Mouse (Mus musculus) embryo, embryonic 10.5 days (tissue): Measurements from ENCODE around the gene Plcg2.
A peak's percentile ranks its signal among the peaks of the same experiment; 100 is the strongest.

Experiments used
- DNase-seq: peaks from one replicate; pipeline ENCODE4 v3.0.0-alpha.2; 2015; ENCODE audit warnings: low spot score

Plcg2 gene

DNA sequence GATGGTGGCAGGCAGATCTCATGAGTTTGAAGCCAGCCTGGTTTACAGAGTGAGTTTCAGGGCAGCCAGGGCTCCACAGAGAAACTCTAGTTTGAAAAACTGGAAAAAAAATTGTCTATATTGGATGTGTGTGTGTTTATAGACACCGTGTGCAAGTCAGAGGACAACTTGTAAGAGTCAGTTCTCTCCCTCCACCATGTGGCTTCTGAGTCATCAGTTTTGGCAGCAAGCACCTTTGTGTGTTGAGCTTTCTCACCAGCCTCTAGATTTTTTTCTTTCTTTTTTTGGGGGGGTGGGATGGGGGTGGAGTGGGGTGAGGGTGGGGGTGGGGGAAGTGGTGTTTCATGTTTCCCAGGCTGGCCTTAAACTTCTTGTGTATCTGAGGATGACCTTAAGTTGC, 12.8 kb upstream of the Plcg2 start:
- no peak for DNase-seq

DNA sequence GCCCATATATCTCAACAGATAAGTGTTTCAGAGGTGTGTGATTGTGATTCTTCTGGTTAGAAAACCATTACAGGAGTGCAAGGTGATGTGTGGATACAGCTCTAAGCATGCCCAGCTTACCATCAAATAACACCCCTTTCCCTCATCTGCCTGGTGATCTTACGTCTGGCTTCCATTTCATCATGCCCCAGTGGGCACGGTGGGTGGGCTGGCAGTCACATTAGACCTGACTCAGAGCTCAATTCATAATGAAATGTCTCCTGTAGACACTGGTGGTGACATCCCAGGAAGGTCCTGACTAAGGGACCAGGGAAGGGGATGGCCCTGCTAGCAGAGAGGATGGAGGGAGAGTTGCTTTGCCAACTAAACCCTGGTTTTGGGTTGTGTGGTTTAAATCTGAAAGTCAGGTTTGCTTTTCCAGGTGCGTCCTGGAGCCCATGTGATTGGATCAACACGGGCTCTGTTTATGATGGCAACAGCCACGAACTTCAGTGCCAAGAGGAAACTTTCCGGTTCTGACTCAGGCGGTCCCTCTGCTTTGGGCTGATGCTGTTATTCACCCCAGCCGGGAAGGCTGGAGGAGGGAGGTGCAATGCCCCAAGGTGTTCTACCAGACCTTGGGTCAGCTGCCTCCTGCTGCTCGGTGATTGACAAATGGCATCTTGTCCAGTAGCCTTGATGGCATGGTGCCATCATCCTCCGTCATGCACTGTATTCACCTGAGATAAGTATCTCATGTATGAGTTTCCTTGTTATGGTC, 9.7 kb upstream of the Plcg2 start:
- DNase-seq, result no peak

DNA sequence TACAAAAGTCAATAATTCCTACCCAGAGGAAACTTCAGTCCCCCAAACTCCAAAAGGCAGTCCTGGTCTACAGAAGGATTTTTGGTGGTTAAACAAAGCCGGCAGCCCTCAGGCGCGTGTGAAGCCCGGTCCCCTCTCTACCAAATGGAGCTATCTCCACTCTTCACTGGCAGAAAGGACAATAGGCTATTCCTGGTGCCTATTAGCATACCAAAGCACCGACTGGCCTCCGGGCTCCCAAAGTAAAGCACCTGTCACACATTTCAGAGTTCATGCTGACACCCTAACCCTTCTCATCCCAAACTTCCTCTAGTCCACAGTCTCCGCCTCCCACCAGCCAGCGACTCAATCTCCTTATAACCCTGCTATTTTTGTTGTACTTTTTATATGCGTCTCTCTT, 4.5 kb upstream of the Plcg2 start:
- no peak for DNase-seq

DNA sequence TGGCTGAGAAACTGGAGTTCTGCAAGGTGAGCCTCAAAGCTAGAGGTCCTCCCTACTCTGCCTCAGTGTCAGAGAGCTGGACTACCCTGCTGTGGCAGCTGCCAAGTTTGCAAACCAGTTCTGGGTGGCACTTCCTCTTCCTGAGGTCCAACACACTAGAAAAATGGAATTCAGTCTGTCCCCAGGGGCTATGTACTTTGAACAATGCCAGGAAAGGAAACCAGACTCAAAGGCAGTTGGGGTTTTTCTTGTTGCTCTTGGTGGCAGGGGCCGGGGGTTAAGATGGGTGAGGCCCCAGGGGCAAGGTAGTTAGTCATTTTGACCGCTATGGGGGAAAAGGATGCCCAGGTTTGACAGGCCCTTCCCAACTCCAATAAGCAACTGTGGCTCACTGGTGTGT, 3.2 kb upstream of the Plcg2 start:
- no peak for DNase-seq

DNA sequence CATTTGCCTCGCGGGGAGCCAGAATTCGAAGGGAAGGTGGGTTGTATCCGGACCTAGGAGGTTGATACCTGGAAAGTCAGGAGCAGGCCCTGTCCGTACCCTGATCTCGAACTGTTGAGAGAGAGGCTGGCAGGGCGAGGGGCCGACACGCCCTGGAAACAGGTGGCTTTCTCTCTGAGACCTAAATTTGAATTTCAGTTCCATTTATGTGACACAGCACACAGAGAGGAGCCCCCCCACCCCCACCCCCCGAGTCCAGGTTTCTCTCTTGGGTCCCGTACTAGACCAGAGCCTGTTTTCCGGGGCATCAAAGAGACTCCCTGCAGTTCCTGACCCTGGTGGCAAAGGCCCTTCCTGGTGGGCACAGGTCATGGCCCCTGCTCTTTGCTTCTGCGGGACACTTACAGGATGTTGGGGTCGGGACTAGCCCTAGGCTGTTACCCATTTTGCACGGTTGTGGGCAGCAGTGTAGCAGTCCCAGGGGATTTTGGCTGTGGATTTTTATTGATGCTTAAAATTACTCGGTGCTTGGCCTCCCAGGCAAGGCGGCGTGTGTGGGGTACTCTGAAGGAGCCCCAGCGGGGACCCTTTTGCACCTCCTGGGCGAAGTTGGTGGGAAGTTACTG, 937 bp downstream of the Plcg2 start:
- peak; percentile 45 for DNase-seq

DNA sequence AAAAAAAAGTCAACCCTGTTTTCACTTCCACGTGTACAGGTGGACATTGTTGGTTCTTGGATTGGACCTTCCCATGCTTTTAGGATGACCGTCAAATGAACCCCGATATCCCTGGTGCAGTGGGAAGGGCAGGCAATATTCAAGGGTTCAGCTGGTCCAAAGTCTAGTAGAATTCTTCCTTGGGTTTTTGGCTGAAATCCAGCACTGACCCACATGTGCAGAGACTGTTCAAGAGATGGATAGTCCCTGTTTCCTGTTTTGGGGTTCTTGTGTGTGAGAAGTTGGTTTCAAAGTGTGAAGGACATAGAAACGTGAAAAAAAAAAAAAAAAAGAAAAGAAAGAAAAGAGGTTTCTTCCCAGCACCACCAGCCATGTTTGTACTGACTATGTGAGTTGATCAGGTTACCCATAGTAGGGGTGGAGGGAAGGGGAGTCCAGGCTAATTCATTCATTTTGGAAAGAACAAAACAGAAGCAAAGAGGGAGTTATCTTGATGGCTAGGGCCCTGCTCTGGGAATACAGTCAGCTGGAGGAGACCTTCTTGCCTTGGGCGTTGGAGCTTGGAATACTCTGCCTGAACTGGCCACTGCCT, 2.2 kb downstream of the Plcg2 start:
- DNase-seq, result no peak

DNA sequence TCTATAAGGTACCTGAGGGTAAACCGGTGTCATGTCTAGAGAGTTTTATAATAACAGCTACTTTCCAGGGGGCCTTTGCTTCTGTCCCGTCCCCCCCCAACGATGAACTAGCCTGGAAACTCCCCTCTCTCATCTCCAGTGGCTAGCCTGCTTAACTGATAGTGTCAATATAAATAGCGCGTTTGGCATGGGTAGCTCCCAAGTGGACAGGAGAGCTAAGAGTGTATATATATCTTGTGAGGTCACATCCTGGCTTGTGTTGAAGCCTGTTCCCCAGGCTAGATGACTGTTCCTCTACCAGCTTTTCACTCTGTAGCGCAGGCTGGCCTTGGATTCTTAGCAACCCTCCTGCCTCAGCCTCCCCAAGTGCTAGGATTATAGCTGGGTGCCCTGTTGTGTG, 3.2 kb downstream of the Plcg2 start:
- no peak for DNase-seq

DNA sequence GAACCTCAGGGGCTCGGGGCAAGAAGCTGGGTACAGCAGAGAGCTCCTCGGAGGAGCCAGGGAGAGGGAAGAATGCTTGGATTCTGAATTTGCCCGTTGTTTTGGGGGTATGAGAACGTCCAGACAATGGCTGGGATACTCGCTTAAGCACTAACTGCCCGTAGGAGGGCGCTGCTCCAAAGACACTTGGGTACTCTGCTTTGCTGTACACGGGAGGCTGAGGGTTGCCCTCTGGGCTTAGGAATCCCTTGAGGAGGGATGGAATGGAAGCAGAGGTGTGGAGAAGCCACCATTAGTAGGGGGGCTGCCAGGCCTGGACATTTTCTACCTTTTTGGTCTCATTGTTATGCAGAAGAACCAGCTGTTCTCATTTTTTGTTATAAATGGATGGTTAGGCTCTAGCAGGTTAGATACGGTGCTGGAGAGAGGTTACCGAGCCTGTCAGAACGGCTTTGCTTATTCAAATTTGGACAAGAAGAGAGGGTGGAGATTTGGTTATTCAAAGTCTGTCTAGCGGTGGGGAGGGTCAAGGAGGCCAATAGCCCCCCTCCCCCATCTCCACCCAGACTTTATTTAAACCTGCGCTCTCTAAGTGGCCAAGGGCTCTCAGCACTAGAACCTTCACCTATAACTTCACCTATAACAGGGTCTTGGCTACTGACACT, 5.4 kb downstream of the Plcg2 start:
- DNase-seq, result no peak

DNA sequence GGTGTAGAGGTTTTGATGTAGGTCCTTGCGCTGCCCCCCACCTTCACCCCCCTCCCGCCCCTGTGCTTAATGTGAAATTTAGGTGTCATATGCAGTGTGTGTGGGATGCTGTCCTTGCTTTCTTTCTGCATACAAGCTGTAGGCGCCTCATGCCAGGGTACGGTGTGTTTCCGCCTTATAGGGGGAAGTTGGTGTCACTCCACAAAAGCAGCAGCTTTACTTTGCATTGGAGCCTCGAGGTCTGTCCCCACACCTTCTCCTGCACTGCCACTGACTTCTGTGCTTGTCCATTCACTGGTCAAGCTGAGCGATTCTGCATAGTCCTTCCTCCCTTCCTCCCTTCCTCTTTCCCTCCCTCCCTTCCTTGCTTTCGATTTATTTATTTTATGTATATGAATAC, 9.6 kb downstream of the Plcg2 start:
- no peak for DNase-seq

DNA sequence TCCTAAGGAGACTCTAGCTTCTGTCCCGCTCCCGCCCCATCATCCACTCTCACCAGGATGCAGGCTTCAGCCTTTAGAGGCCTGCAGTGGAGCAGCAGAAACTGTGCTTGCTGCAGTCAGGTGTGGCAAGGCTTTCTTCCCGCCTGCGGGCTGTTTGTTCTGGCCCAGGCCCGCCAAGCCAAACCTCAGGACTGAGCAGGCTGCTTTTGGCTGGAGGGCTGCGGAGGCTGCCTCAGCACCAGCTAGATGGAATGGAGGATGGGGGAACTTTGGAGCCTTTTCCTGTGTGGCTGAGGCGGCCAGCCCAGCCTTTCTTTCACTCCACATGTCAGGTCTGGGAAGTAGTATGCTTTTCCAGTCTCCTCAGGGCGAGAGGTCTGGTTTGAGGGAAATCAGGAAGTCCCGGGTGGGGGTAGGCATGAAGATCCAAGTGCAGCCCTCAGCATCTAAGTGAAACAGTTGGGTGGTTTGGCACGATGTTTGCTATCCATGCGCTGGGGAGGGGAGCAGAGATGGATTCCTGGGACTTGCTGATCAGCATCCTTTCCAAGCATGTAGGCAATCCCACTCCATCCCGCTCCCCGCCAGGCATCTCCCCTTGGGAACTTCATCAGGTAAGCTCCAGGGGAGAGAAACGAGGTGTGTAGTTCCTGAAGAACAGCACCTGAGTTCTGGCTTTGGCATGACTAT, 18.9 kb downstream of the Plcg2 start:
- DNase-seq, result no peak

DNA sequence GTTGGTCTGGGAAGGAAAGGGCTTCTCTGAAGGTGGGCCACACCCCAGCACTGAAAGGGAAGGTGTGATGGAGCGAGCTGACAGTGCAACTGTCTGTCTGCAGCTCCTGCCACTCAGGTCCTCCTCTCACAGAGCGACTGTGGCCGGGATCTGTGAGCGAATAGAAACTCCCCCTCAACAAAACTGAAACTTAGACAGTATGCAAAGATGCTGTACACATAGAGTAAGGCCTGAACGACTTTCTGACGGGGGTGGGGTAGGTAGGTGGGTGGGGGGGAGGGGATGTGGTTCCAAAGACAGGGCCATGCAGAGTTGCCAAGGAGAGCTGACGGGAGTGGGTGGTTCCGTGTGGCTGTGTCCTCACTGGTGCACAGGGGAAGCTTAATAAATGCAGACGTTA, 19.8 kb downstream of the Plcg2 start:
- DNase-seq, result no peak

DNA sequence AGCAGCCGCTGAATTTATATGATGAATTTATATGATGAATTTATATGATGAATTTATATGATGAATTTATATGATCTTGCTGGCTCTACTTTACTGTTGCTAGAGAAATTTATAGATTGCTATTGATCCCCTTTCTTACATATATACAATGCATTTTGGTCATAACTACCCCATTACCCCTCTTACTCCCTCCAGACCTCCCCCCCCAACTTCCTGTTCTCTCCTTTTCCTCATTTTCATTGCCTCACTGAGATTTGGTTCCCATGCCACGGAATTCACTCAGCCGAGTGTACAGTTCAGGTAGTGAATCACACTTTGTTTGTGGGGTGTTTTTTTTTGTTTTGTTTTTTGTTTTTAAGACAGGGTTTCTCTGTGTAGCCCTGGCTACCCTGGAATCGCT, 20.8 kb downstream of the Plcg2 start:
- no peak for DNase-seq

DNA sequence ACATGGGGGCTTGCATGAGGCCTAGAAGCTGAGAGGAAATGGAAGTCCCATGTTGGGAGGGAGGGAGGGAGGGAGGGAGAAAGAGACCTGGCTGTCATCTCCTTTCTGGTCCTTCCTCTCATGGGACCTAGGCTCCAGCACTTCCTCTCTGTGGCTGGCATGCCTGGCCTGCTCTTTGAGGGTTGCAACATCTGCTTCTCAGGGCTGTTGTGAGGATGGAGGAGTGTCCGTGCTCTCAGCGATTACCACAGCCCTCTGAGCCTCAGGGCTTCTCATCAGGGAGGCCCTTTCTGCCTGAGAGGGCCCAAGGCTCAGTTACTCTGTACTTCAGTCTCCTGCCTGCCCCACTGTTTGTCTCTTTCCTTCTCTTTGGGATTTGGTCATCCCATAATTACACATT, 28.1 kb downstream of the Plcg2 start:
- DNase-seq, result peak; percentile 6

DNA sequence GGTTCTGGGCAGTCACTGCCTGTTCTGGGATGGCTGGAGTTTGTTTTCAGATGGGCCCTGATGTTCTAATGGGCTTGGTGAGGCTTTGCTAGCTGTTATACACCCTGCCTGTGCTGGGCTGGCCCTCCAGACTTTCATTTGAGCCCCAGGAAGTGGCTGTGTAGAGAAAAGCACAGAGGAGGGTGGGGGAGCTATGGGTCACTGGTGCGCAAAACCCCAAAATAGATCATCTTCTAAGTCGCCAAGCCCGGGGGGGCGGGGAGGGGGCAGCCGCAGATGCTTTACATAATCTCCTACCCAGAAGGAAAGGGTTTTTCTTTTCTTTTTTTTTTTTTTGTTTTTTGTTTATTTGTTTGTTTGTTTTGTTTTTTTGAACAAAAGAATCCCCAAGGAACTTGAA, 29.9 kb downstream of the Plcg2 start:
- no peak for DNase-seq

DNA sequence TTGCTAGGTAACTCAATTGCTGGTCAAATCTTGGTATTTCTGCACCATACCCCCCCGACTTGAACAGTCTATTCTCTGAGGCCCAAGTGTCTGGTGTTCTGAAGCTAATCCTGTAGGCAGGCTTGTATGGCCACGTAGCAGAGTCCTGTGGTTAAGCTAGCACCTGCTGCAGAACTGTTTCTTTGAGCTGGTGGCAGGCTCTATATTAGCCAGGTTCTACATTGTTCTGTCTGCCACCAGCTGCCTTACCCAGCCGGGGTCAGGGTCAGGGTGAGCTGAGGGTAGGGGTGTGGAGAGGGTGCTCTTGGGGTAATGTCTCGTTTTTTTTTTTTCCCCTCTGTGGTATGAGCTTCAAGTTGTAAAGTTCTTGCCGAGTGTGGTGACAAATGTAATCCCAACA, 31.1 kb downstream of the Plcg2 start:
- DNase-seq, result no peak

DNA sequence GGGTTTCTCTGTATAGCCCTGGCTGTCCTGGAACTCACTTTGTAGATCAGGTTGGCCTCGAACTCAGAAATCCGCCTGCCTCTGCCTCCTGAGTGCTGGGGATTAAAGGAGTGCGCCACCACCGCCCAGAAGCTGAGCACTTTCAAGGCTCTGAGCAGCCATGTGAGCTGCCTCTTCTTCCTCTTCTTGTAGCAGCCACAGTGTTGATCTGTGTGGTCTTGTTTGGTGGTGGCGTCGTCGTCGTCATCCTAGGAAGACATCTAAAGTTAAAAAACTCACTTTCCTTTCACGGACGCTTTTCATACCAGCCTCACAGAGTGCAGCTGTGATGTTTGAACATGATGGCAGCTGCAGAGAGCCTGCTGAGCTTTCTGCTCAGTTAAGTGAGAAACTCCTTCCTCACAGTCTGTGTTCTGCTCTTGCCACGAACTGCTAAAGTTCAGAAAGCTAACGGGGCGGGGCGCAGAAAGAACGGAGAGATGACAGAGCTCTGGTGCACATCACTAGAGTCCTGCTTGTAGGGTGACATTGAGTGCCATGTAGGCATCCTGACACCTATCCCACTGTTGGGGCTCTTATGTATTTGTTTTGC, 34.4 kb downstream of the Plcg2 start:
- DNase-seq, result no peak

DNA sequence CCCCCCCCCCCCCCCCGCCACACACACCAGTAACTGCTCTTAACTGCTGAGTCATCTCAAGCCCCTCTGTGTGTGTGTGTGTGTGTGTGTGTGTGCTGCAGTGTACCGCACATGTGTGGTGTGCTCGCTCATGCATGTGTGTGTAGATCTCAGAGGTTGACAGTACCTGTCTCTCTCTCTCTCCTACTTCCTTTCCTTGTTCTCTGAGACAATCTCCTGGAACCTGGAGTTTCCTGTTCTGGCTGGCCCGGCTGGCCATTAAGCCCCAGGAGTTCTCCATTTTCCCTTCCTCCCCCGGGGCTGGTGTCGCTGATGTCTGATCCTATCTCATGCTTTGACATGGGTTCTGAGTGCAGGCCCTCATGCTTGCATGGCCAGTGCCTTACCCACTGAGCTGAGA, 38.8 kb downstream of the Plcg2 start:
- no peak for DNase-seq

DNA sequence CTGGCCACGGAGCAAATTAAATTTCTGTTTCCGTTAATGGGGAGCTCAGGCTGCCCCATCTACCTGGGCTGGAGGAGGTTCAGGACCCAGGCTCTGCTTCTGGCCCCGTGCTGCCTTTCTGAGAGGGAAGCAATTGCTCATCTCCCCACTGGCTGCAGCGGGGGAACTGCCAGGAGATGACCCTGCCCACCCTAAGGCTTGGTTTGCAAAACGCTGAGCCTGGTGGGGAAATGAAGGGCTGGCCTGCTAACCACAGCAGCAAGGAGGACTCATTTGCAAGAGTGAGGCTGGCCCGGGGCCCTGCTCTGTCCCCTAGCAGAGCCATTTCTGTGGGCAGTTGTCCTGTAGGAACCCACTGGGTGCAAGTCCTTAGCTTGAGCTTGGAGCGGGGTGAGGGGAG, 39.7 kb downstream of the Plcg2 start:
- DNase-seq, result no peak

DNA sequence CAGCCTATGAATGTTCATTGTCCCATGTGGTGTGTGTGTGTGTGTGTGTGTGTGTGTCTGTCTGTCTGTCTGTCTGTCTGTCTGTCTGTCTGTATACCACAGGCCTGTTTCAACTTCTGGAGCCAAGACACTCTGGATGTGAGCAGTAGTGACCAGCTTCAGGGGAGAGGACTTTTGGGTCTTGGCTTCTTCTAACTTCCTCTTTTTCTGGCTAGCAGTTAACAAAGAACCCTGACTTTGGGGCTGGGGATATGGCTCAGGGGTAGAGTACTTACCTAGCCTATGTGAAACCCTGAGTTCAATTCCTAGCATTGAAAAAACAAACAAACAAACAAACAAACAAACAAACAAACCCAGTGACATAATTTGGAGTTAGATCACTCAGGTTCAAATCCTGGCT, 44.9 kb downstream of the Plcg2 start:
- DNase-seq, result no peak

DNA sequence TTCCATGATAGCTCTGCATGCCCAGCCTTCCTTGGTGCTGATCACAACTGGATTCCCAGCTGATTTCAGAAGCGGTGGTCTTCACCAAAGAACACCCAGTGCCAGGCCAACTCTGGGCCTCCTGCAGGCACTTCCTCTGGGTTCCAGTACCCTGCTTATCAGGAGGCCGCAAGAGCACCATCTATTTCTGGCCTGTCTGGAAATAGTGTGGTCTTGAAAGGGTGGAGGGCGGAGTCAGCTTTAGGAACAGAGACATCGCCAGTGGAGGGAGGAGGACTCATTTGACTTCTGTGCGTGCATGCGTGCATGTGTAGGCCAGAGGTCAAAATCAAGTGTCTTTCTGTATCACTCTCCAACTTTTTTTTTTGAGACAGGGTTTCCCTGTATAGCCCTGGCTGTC, 45.7 kb downstream of the Plcg2 start:
- no peak for DNase-seq

DNA sequence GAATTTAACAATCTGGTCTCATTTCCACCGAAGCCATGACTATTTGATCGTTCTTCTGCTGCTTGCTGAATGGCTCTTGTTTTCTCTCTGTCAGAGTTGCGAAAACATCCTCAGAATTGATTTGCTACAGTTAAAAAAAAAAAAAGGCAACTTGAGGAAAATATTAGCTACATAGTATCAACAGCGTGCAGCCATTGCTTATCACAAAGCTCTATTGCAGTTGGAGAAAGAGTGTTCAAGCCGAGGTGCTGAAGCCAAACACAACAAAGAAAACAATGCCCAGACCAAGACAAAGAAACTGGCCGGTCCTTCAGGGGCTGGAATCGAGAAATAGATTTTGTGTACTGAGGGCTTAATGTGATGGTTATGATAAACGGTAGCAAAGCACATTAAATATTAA, 47.0 kb downstream of the Plcg2 start:
- DNase-seq, result no peak

DNA sequence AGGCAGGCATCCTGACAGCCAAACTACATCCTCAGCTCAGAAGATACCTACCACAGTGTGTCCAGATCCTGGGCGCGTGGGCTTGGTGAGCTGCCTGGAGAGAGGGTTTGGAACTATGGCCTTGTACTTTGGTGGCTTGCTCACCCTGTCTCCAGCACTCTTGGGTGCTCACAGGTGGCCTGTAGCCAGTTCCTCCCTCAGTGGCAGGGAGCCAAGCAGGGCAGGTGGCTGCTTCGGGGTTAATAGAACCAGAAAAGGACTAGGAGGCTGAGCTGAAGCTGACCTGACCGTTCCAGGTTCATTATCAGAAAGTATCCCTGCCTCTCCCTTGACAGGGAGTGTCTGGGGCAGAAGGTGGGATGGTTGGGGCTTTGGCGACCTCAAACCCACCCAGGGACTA, 48.3 kb downstream of the Plcg2 start:
- DNase-seq, result no peak
